Mouse (Mus musculus) neural tube, embryonic 11.5 days (tissue): ENCODE data around the gene Aspg. TPM values are rescaled to one million over a fixed set of nuclear protein-coding genes. Genes with fewer than 3 reads are reported as not detected.

ENCODE experiments used
- ATAC-seq: fragments of 200-750 bp; cut with Nextera tagmentation; 2 replicates; pipeline ENCODE4 v1.8.0; 2017; ENCODE audit warnings: moderate number of reproducible peaks, mild to moderate bottlenecking, moderate TSS enrichment, moderate library complexity; ENCODE audit not compliant: insufficient read depth, low FRiP score, low TSS enrichment
- DNase-seq: peaks from one replicate; pipeline ENCODE4 v3.0.0-alpha.2; 2015; ENCODE audit warnings: low spot score
- H3K27ac ChIP-seq: fragments of 300-500 bp; sonication (generic); 2 replicates; pipeline ENCODE4 v1.5.1; 2014; ENCODE audit warnings: low read depth, mild to moderate bottlenecking, low read length
- H3K27me3 ChIP-seq: fragments of 300-500 bp; sonication (generic); 2 replicates; pipeline ENCODE4 v1.6.1; 2014; ENCODE audit warnings: mild to moderate bottlenecking, low read length, mixed read lengths; ENCODE audit not compliant: control insufficient read depth, insufficient read depth
- H3K36me3 ChIP-seq: fragments of 300-500 bp; sonication (generic); 2 replicates; pipeline ENCODE4 v1.6.1; 2014; ENCODE audit warnings: mild to moderate bottlenecking, low read length, moderate library complexity, mixed read lengths; ENCODE audit not compliant: control insufficient read depth, insufficient read depth
- H3K4me1 ChIP-seq: fragments of 300-500 bp; sonication (generic); 2 replicates; pipeline ENCODE4 v1.6.1; 2014; ENCODE audit warnings: low read length, mixed read lengths; ENCODE audit not compliant: control insufficient read depth, insufficient read depth
- H3K4me2 ChIP-seq: fragments of 300-500 bp; sonication (generic); 2 replicates; pipeline ENCODE4 v1.6.1; 2014; ENCODE audit warnings: low read depth, mild to moderate bottlenecking, moderate library complexity
- H3K4me3 ChIP-seq: fragments of 300-500 bp; sonication (generic); 2 replicates; pipeline ENCODE4 v1.5.1; 2014; ENCODE audit warnings: low read depth, low read length
- H3K9ac ChIP-seq: fragments of 300-500 bp; sonication (generic); 2 replicates; pipeline ENCODE4 v1.6.1; 2014; ENCODE audit warnings: mild to moderate bottlenecking, low read length
- H3K9me3 ChIP-seq: fragments of 300-500 bp; sonication (generic); 2 replicates; pipeline ENCODE4 v1.6.1; 2016; ENCODE audit warnings: low read length; ENCODE audit not compliant: control insufficient read depth
- WGBS: fragments of 180-500 bp; shearing (Covaris S2); extraction: QIAGEN DNeasy Blood & Tissue Kit; methylation state at CpG from one replicate; pipeline ENCODE4 v1.1.7; 2014; 5-methylcytosine and 5-hydroxymethylcytosine counted together
- microRNA counts: library from miRNA; unstranded; fragments of <30 nt; microRNA quantifications from one replicate; lab custom pipeline; 2015
- microRNA-seq: library from miRNA; unstranded; fragments of <30 nt; microRNA quantifications from one replicate; pipeline ENCODE4, GENCODE M21; 2016
- polyA plus RNA-seq: library from polyadenylated mRNA; unstranded; fragments of >200 nt; fragmentation: Nextera tagmentation; extraction: Ambion mirVana; gene quantifications from 2 replicates; pipeline ENCODE4 v1.2.1, GENCODE M21; 2014

Aspg gene
- polyA plus RNA-seq, 1 experiment from 2014 or later: 0.73 TPM

DNA sequence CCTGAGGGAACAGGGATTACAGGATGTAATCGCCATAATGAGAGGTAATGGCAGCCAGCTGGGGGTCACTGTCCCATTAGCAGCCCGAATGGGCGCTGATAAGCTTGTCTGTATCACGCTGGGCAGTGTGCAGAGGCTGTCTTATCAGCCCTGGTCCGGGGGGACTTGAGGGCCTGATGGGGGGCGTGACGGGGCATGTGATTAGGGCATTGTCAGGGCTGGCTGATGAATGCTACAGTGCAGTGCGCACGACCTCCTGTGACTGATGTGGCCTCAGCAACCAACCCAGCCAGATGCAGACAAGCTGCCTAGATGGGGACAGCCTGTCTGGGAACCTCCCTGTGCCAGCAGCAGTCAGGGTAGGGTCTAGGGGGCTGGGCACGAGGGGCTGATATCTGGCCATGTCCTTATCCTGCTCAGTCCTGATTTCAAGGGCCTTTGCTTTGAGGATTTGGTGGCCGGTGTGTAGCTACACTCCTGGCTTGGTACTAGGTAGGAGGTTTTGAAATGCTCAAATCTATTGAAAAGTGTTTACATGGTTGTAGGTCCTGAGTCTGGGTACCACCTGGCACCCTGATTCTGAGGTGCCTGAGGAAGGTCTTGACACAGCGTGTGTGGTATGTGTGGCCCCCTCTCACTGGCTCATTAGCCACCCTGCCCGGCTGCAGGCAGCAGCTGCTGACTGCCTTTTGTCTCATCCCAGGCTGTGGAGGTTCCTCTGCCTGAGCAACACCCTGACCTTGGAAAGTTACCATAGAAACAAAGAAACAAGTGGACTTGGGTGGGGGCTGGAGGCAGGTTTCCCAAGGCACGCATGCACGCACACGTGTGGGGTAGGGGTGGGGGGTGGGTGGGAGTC is 57.7 kb downstream of the Aspg start:
- DNase-seq (peak; percentile 78), ATAC-seq (peak; percentile 67)
- H3K4me2 ChIP-seq: no peak overlapping the region
- peaks cover 27% of the 10 kb centered on the region for H3K4me1 ChIP-seq
- H3K9ac ChIP-seq: no peak overlapping the region; the same call in 1 of the 2 replicates
- H3K36me3 ChIP-seq: no peaks in the 10 kb centered on the region; the same call in 1 of the 2 replicates
- peak overlapping the region; percentile 45 for H3K27ac ChIP-seq
- 0 out of 2 replicates have a peak, but pooled peaks cover 2% of the 10 kb centered on the region for H3K27me3 ChIP-seq
- no peak overlapping the region for H3K4me3 ChIP-seq
- WGBS: 22% methylated on average over 16 of the region's 16 CpGs
- H3K9me3 ChIP-seq: no peaks in the 10 kb centered on the region

DNA sequence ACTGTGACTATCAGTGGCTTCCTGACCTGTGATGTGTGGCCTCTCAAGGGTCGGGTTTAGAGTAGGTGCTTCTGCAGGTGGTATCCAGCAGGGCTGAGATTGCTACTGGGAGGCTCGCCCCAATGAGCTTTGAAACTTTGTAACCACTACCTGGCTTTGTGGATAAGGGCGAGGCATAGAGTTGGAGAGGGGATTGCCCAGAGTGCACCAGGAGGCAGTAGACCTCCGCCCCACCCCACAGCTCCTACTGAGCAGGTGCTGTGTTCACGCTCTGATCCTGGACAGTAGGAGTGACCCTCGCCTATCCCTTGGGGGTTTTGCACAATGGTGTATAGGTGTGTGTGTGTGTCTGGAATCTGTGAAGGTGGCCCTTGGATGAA is 58.4 kb downstream of the Aspg start:
- no peak for DNase-seq
- Histone ChIP-seq H3K4me3 (no peak overlapping the region), H3K9ac (no peak overlapping the region), H3K27ac (peak overlapping the region; percentile 45; the same call in 1 of the 2 replicates), H3K4me2 (no peak overlapping the region), H3K36me3 (no peaks in the 10 kb centered on the region; the same call in 1 of the 2 replicates), H3K9me3 (no peaks in the 10 kb centered on the region), H3K27me3 (0 out of 2 replicates have a peak, but pooled peaks cover 2% of the 10 kb centered on the region), H3K4me1 (peaks cover 27% of the 10 kb centered on the region)
- WGBS: 73% methylated on average over 6 of the region's 6 CpGs
- no peak for ATAC-seq

DNA sequence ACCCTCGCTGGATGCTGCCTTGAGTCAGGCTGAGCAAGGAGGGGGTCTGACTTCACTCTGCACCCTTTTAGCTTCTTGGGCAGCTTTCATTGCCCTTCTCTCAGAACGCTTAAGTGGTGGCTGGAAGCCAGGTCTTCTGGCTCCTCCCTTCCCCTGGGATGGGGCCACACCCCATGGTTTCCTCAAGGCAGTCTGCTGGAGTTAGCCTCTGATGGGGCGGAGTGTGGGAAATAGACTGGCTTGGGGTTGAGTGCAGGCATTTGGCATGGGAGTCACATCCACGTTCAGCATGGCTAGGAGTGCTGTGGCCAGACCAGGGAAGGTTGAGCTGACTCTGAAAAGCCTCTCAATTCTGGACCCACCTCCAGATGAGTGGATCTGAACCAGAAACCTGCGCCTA is 62.8 kb downstream of the Aspg start:
- Histone ChIP-seq H3K4me2 (no peak overlapping the region), H3K9me3 (no peaks in the 10 kb centered on the region), H3K4me1 (peaks cover 20% of the 10 kb centered on the region), H3K27me3 (no peaks in the 10 kb centered on the region), H3K4me3 (no peak overlapping the region), H3K27ac (no peak overlapping the region), H3K36me3 (no peaks in the 10 kb centered on the region; the same call in 1 of the 2 replicates), H3K9ac (no peak overlapping the region)
- DNase-seq: no peak
- WGBS: 68% methylated on average over 5 of the region's 5 CpGs
- no peak for ATAC-seq

DNA sequence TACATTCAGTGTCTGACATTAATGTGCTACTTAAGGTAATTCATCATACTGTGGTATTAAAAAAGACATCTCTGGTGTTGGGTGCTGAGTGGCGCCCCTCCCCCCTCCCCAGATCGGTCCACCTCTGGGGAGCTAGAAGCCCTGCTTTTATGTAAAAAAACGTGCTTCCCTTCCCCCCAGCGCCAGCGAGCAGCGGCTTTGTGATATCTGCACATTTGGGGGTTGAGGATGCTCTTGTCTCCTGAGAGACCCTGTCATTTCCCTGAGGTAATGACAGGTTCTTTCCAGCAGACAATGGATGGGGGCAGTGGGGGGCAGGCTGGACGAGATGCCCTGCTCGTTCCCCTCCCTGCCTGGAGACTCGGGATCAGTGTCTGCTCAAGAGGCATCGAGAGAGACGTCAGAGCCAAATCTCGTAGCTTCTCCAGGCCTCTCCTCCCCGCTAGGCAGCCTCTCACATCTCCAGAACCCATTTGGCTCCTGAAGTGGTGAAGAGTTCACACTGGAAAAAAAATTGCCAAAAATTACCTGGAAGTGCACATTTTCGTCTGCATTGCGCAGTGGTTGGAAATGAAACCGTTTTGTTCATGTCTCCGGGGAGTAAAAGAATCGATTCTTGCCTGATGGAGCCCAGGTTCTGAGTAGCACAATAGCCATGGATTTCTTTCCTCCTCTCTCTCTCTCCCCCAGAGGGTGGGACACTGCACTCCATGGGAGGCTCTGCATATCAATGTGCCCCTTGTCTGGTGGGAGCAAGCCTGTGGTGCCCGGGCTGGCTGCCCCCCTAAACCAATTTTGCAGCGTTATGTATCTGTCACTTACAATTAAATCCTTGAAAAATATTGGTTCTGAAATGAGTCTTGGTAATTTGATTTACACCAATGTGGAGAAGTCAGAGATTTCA is 64.4 kb downstream of the Aspg start:
- H3K4me3 ChIP-seq: no peak overlapping the region
- no peaks in the 10 kb centered on the region for H3K9me3 ChIP-seq
- no peak overlapping the region for H3K4me2 ChIP-seq
- WGBS: 33% methylated on average over 20 of the region's 20 CpGs
- DNase-seq (no peak), ATAC-seq (no peak; the same call in 1 of the 2 replicates)
- 0 out of 2 replicates have a peak overlapping the region, but pooled peaks have one; percentile 17 for H3K27ac ChIP-seq
- H3K4me1 ChIP-seq: peaks cover 10% of the 10 kb centered on the region; the same call in 1 of the 2 replicates
- no peaks in the 10 kb centered on the region for H3K27me3 ChIP-seq
- H3K36me3 ChIP-seq: no peaks in the 10 kb centered on the region; the same call in 1 of the 2 replicates
- no peak overlapping the region; the same call in 1 of the 2 replicates for H3K9ac ChIP-seq

DNA sequence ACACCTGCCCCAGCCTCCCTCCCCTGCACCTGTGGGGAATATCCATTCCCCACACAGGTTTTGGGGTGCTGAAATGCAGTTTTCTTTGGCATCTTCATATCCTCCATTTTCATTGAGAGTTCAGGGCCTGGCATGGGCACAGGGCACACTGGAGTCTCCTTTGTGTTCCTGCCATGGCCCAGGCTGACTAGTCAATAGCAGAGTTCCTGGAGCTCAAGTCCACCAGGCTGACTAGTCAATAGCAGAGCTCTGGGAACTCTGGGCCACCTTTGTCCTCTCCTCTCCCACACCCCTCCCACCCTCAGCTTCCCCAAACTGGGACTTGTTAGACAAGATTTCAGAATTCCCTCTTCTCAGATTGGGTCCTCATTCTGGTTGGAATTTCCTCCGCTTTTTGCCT is 65.2 kb downstream of the Aspg start:
- ATAC-seq (no peak), DNase-seq (no peak)
- no peaks in the 10 kb centered on the region for H3K27me3 ChIP-seq
- WGBS: 95% methylated on average over 1 of the region's 1 CpGs
- no peak overlapping the region for H3K4me3 ChIP-seq
- H3K4me2 ChIP-seq: no peak overlapping the region
- no peaks in the 10 kb centered on the region; the same call in 1 of the 2 replicates for H3K36me3 ChIP-seq
- peaks cover 10% of the 10 kb centered on the region; the same call in 1 of the 2 replicates for H3K4me1 ChIP-seq
- H3K9me3 ChIP-seq: no peaks in the 10 kb centered on the region
- H3K9ac ChIP-seq: no peak overlapping the region
- H3K27ac ChIP-seq: no peak overlapping the region

DNA sequence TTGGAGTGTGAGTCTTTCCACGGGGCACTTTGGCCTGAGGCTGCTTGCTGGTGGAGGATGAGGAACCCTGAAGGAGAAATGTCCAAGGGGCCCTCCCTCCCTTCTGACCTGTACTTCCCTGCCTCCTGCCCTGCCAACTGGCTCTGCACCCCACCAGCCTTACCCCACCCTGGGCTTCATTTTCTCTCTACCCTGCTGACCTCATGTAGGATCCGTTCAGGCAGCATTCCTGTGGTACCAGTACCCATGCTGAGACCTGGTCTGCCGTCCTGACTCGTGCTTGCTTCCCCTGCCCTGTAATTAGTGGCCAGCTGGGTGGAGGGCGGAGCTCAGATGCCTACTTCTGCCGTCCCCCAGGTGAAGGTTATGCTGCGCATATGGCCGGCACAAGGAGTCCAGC is 65.7 kb downstream of the Aspg start:
- Histone ChIP-seq H3K27me3 (no peaks in the 10 kb centered on the region), H3K4me1 (peaks cover 10% of the 10 kb centered on the region; the same call in 1 of the 2 replicates), H3K4me3 (no peak overlapping the region), H3K9me3 (no peaks in the 10 kb centered on the region), H3K27ac (no peak overlapping the region), H3K36me3 (peaks cover 2% of the 10 kb centered on the region), H3K4me2 (no peak overlapping the region), H3K9ac (no peak overlapping the region)
- no peak for ATAC-seq
- DNase-seq: no peak
- WGBS: 73% methylated on average over 8 of the region's 8 CpGs

MicroRNAs encoded within 50 kb of the gene (microRNA counts, 519-probe panel; counts per million panel counts)
- microRNA mmu-miR-203 (lab: Ali Mortazavi, UCI): 4,149 counts per million, percentile 77 among the panel's probes with 10 or more counts

Small RNAs within 50 kb of the gene (microRNA-seq; reads per million reads assigned to microRNA genes)
- gene Mir203: 1,795 reads per million, percentile 82 among the genes with 10 or more reads in this experiment
- gene Mir3073a: not detected
- not detected for gene Mir3073b

Other genes with a start within 250 kb of the Aspg start
- gene Ppp1r13b, start 198.6 kb upstream of the Aspg start, polyA plus RNA-seq: 10.2 and 11.8 TPM in 2 replicates
- gene Atp5mpl, start 139.7 kb upstream of the Aspg start, polyA plus RNA-seq: 613 and 635 TPM in 2 replicates
- gene Tdrd9, start 135.1 kb upstream of the Aspg start, polyA plus RNA-seq: 1.2 and 1.5 TPM in 2 replicates
- gene Rd3l, start 125.4 kb upstream of the Aspg start, polyA plus RNA-seq: not detected in 2 replicates
- 2.0 and 2.8 TPM in 2 replicates for gene Kif26a, start 39.5 kb downstream of the Aspg start, polyA plus RNA-seq